Mouse (Mus musculus): ENCODE results near the gene Zbtb48. TPM values are rescaled to one million over a fixed set of nuclear protein-coding genes. Genes with fewer than 3 reads are reported as not detected.

The Zbtb48 gene
- 10 to 100 TPM; 11.9 to 14.7 TPM for total RNA-seq (2021)

DNA sequence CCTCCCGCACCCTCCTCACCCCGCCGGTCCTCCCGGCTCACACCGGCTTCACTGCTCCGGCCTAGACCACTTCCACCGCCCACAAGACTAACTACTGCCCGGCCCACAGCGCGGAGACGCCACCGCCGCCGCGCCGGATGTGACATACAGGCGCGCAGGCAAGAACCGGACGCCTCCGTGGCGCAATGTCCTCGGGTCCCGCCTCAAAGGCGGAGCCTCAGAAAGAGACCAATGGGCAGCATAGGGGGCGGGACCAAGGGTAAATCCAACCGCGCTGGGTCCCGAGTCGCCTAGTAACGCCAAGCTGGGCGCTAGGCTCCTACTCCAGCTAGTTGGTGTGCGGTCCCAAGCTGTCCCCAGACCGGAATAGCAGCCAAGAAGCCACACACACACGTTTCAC, at the start of gene Zbtb48:
Gene Zbtb48, minus strand, starts transcription at position 148 of the 400 bp plus-strand sequence.
- DNase-seq (ENCODE audit: extremely low spot score in 1 of 2, low spot score in 2 of 2) = peak; percentile 97 to 98
- intact Hi-C loops (cut with DNase I) = no loop called here

DNA sequence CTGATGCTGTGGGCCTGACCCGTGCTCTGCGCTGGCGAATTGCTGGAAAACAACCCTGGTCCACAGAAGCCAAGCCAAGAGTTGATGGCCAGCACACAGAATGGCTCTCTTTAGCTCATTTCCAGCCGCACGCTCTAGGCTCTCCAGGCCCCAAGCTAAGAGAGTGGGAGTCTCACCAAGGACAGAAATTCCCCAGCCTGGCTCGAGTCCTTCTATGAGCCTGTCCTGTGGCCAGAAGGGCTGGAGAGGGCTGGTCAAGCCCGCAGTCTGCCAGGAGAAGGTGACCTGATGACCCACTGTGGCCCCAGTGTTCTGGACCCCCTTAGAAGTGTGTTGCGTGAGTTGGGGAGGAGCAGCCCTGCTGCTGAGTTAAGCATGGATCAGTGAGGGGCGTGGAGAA, 49.7 kb upstream of the Zbtb48 start:
- no peak for DNase-seq (ENCODE audit: extremely low spot score in 1 of 2, low spot score in 2 of 2)
- intact Hi-C loops (cut with DNase I) = no loop called here

DNA sequence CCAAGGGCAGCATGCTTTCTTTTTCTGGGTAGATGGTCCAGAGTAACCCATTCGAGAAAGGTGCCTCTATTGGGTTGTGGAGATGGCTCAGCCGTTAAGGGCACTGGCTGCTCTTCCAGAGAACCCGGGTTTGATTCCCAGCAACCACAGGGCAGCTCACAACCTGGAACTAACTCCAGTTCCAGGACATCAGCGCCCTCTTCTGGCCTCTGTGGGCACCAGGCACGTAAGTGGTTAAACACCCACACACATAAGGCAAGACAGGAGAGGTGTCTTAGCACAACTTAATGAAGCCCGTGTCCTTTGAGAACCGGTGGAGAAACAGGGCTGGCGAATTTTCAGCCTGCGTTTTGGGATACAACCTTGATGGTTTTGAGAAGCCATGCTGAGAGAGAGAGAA, 47.1 kb upstream of the Zbtb48 start:
- intact Hi-C loops (cut with DNase I) = no loop called here
- no peak for DNase-seq (ENCODE audit: extremely low spot score in 1 of 2, low spot score in 2 of 2)

DNA sequence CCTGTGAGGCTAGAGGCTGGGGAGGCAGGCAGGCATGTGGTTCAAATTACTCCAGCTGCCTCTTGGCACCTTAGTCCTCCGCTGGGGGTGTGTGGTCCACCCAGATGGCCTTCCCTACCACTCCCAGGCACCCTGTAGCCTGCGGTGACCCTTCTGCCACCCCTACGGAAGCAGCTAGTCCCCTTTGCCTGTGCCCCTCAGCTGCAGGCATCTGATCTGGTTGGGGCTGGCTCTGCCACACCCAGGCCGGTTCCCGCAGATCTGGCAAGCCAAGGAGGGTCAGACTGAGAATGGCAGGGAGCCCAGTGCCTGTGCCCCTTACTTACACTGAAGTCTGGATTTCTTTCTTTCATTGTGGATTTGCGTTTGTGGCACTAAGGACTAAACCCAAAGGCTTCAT, 46.2 kb upstream of the Zbtb48 start:
- DNase-seq (ENCODE audit: extremely low spot score in 1 of 2, low spot score in 2 of 2) = no peak
- intact Hi-C loops (cut with DNase I) = no loop called here

DNA sequence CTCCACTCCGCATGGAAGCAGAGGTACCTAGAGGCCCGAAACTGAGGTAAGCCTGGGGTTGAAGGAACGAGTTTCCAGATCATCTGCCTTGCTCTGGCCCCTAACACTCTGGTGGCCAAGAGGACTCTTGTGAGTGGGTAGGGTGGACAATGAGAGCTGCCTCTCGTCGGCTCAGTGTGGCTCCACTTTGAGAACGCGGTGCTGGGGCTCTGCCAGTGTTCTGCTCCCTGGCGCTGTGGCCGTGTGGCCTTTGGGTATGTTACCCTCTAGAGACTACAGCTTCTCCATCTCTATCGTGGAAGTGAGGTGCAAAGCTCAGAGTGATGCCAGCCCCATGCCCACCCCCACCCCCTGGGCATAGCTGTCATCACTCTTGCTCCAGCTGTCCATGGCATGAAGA, 45.2 kb upstream of the Zbtb48 start:
- intact Hi-C loops (cut with DNase I) = no loop called here
- no peak for DNase-seq (ENCODE audit: extremely low spot score in 1 of 2, low spot score in 2 of 2)

DNA sequence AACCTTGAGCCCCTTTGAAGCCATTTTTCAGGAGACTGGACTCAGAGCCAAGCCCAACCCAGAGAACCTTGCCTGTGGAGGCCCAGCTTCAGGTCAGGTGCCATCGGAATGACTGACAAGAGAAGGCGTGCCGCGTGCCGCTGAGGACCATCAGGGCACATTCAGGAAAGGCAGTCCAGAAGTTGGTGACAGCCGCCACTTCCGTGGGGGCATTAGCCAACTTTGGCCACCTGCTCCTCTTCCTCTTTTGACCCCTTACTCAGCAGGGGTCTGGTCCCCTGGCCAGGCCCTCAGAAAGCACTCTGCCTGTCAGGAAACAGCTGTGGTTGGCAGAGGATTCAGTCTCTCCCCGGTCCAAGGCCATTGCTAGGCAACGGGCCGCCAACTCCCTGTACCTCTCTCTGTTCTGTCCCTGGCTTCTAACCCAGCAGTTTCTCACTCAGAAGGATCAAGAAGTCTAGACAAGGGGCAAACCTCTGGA, 44.7 kb upstream of the Zbtb48 start, which contains the start of gene Plekhg5:
Gene Plekhg5, plus strand, starts transcription at position 378 of the 481 bp plus-strand sequence.
- DNase-seq (ENCODE audit: extremely low spot score in 1 of 2, low spot score in 2 of 2) = peak in 1 of 2 experiments; percentile 77
- intact Hi-C loops (cut with DNase I) = no loop called here

DNA sequence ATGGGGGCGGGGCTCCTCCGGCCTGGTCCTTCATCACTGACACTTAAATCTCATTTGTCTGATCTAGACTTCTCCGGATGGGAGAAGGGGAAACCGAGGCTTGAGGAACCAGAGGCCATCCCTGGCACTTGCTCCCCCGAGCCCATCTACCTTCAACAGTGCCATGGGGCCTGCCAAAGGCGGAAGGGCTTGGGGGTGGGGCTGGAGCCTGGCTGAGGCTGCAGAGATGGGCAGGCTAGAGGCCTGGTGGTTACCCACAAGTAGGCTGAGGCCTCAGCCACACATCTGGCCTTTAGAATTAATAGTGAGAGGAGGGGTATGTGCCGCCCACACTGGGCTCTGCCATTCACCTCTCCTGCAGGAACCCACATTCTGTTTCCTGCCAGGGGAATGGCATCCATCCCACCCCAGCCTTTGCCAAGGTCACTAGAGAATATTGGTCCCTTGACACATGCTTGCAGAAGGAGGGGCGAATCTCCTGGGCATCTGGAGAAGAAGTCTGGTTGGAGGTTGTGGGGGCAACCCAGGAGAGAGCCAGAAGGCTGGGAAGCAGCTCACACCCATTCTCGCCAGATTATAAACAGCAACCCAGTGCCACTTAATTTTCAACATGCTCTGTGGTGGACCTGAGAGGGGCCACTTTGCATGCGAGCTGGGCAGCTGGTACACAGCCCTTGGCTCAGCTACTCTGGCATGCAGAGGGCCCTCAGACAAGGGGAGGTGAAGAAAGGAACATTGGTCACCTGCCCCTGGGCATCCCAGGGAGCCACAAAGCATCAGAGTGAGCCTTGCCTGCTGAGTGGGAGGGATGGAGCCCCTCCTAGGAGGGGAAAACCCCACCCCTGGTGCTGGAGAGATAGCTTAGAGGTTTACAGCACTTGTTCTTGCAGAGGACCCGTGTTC, 43.3 kb upstream of the Zbtb48 start:
- no peak for DNase-seq (ENCODE audit: extremely low spot score in 1 of 2, low spot score in 2 of 2)
- intact Hi-C loops (cut with DNase I) = no loop called here

DNA sequence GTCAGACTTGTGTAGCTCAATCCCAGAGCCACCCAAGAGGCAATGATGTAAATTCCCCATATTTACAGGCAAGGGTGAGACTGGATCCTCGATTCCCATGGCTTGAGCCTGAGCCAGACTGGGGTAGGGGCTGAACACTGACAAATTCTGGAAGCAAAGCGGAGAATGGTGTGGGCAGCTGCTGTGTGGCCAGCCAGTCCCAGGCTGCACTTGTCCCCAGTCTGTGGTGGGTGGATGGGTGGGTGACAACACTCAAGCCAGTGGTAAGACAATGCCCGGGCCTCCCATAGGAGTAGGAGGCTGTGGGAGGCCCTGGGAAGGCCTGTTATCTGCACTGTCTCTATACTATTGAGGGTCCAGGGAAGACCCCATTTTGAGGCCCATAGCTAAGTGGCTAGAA, 41.8 kb upstream of the Zbtb48 start:
- intact Hi-C loops (cut with DNase I) = no loop called here
- no peak for DNase-seq (ENCODE audit: extremely low spot score in 1 of 2, low spot score in 2 of 2)

DNA sequence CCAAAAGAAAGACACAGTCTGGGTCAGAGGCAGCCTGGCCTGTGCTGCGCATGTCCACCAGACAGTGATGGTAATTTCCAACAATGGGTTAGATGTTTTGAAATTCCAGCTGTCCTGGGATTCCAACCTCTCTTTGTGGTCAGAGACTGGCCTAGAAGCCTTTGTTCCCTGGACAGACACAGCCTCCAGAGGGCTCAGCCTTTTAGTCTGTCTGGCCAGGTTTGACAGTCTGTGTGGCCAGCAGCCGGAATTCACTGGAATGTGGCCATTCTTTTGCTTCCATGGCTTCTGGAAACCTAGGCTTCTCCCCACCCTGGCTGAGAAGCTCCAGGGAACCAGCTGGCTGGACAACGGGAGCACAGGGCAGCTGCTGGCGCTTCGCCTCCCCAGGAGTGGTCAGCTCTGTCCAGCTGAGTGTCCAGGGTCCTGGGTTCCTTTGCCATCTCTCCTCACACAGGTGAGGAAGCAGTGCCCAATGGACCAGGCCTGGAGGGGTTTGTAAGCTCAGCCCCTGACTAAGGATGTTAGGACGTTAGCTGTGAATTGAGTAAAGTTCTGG, 40.8 kb upstream of the Zbtb48 start:
- intact Hi-C loops (cut with DNase I) = no loop called here
- DNase-seq (ENCODE audit: extremely low spot score in 1 of 2, low spot score in 2 of 2) = no peak

DNA sequence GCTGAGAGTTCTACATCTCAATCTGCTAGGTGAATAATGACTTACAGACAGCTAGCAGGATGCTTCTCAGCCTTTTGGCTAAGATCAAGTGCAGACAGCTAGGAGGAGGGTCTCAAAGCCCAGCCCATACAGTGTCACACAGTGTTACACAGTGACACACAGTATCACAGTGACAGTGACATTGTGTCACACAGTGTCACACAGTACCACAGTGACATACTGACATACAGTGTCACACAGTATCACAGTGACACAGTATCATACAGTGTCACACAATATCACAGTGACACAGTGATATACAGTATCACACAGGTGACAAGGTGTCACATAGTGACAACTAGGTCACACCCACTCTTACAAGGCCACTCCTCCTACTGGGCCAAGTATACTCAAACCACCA, 39.8 kb upstream of the Zbtb48 start:
- no peak for DNase-seq (ENCODE audit: extremely low spot score in 1 of 2, low spot score in 2 of 2)
- intact Hi-C loops (cut with DNase I) = no loop called here

DNA sequence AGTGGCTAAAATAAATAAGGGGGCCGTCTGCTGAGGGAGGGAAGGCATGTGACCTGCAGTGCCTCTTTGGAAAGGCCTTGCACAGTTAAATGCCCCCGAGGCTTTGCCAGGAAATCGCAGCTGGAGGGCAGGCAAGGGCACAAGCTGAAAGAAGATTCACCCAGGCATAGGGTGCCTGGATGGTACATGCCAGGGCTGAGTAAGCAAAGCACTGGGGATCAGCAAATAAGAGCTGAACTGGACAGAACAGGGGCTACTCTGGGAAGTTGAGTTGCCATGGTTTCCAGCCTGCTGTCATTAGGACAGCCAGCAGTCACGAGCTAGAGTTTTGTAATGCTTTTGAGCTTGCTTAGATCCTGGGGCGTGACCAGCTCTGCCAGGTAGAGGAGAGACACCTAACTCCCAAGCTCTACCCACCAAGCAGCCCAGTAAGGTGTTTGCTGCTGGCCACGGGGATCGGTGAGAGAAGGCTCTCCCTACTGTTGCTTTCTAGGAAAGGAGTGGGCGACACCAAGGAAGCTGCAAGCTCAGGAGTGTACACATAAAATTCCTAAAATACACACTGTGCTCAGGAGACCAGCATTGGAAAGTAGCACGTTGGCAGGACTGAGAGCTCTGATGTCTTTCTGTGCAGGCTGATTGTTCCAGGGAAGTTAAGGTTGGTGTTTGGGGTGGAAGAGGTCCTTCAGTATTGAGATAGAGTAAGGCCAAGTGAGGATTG, 35.1 kb upstream of the Zbtb48 start:
- intact Hi-C loops (cut with DNase I) = no loop called here
- DNase-seq (ENCODE audit: extremely low spot score in 1 of 2, low spot score in 2 of 2) = no peak

DNA sequence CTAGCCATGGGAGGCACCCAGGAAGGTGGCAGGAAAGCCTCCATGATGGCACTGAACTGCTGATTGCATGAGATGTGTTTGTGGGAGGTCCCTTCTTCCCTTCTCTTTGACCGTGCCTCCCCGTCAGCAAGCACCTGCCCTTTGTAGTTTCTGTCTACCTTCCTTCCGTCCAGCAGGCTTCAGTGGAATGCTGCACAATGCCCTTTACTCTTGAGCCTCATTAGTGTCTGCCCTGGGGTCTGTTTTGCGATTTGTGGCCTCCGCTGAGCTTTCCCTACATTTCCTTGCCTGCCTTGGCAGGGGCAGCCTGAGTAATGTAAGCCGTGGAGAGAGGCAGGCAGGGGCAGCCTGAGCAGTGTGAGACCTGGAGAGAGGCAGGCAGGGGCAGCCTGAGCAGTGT, 17.1 kb upstream of the Zbtb48 start:
- intact Hi-C loops (cut with DNase I) = no loop called here
- DNase-seq (ENCODE audit: extremely low spot score in 1 of 2, low spot score in 2 of 2) = no peak

DNA sequence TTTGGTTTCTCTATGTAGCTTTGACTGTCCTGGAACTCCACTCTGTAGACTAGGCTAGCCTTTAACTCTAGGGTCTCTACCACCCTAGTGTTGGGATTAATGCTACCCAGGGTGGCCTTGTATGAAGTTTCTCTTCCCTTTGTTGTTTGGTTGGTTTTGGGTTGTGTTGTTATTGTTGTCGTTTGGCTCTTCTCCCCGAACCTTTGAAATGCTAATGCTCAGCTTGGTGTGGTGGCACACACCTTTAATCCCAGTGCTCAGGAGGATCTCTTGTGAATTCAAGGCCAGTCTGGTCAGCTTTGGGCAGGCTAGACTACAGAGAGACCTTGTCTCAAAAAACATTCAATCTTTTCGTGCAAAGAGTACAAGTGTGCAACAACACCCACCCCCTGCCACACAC, 15.7 kb upstream of the Zbtb48 start:
- intact Hi-C loops (cut with DNase I) = no loop called here

DNA sequence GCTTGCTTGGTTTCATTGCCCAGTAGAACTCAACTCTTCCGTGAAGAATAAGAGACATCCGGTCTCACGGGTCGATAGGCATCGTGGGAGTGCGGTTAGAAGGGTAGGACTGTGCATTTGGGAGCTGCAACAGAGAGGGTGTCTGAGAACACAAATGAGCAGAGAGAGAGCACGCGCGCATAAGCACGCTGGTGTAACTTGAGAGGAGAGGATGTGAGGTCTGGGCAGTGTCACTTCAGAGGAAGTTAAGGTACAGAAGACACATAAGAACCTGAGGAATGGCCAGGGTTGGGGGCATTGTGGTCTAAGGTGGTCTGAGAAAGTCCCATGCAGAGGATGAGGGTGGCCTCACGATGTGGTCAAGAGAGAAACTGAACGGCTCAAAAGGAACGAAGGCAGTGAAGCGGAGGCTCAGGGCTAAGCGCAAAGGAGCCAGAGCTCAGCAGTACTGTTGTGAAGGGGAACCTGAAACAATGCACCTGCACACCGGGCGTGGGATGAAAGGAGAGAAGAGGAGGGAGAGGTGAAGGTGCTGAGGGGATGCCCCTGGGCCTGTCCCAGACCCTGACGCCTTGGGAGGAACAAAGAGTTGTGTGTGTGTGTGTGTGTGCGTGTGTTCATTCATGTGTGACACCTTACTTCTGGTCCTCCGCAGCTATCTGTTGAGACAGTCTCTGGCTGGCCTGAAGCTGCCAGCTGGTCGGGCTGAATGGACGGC, 14.6 kb upstream of the Zbtb48 start:
- intact Hi-C loops (cut with DNase I) = no loop called here

More for the DNA sequence above, 15.7 kb upstream of the Zbtb48 start:
- no peak for DNase-seq (ENCODE audit: extremely low spot score in 1 of 2, low spot score in 2 of 2)

DNA sequence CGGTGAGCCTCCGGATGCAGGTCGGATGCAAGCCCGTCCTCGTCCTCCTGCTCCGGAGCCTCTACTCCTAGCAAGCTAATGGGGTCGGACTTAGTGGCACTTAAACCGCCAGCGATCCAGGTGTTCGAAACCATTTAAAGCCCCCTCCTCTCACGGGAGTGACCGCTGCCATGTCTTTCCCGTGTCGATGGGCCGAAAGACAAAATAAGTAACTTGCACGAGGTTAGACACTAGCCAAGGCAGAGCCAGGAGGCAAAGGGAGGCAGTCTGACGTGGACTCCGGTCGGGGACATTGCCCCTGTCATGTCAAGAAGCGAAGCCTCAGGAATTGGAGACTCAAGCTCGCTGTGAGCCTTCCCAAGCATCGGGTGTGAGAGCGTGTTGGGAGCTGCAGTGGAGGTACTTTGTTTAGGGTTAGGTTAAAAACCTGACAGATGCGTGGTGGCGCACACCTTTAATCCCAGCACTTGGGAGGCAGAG, 12.4 kb upstream of the Zbtb48 start:
- DNase-seq (ENCODE audit: extremely low spot score in 1 of 2, low spot score in 2 of 2) = no peak
- intact Hi-C loops (cut with DNase I) = no loop called here

More for the DNA sequence above, 14.6 kb upstream of the Zbtb48 start:
- no peak for DNase-seq (ENCODE audit: extremely low spot score in 1 of 2, low spot score in 2 of 2)

DNA sequence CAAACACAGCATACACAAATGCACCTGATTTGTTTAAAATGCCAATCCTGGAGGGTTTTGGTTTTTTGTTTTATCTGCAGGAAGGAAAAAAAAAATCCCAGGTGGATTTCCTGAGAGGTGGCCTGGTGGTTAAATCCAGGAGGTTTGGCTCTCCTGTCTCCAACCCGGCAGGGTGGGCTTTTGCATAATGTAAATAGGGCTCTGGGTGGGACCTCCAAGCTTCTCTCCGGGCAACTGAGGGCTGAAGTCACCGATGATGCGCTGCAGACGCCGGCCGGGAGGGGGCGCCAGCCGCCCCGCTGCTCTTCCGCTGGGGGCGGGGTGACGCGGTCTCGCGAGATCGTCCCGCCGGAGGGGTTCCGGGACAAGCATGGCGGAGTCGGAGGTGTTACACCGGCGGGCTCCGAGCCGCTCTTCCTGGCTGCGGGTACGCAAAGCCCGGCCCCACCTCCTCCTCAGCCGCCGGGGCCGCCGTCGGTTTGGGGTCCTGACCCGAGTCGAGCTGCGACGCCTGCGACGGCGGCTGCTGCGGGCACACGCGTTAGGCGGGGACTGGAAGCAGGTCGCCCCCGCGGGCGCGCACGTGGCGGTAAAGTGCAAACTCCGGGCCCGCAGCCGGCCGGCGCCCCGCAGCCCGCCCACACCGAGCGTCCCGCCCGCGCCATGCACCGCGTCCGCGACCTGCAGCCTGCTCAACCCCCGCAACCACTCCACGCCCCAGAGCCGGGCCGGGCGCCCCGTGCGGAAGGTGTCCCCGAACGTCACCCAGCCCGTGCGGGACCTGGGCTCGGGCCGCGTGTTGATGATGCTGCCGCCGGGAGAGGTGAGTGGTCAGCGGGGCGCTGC, 11.7 kb upstream of the Zbtb48 start, which contains the start of gene Nol9:
Gene Nol9, plus strand, starts transcription at position 337 of the 846 bp plus-strand sequence.
- intact Hi-C loops (cut with DNase I) = no loop called here
- peak; percentile 80 to 95 for DNase-seq (ENCODE audit: extremely low spot score in 1 of 2, low spot score in 2 of 2)

DNA sequence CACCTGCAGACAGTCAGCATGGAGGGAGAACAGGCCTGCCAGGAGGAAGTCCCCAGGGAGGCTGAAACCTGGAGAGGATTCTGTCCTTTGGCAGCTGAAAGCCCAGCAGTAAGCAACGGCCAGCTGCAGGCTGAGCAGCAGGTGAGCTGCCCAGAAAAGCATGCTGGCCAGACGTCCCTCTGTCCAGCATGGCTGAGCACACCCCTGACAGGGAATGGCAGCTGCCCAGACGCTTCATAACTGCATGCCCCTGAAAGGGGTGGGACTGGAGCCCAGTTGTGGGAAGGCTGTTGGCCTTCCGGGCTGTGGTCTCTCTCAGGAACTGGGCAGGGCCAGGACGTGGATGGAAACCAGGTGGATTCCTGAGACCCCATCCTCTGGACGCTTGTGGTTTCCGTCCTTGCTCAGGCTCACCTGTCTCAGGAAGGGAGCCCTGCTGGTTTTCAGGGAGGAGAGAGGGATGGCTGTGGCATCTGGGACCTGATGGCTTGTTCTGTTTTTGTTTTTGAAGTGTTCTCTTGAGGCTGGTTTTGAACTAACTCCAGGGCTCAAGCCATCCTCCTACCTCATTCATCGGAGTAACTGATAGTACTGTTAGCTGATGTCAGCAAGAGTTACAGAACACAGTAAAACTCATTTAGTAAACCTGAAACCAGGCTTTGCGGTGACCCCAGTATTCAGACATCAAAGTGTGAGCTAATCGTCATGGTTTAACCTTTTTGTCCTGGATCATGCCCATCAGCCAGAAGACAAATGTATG, 10.9 kb upstream of the Zbtb48 start, which contains the start of gene Tas1r1:
Gene Tas1r1, minus strand, starts transcription at position 344 of the 760 bp plus-strand sequence.
- intact Hi-C loops (cut with DNase I) = no loop called here
- DNase-seq (ENCODE audit: extremely low spot score in 1 of 2, low spot score in 2 of 2) = no peak
